Mouse (Mus musculus) G1E-ER4 (cell line): Measurements from ENCODE around the gene Kcna1. TPM values are rescaled to one million over a fixed set of nuclear protein-coding genes. Genes with fewer than 3 reads are reported as not detected.

Experiments
- GATA1 ChIP-seq: IDR thresholded peaks from one replicate; pipeline ENCODE4 v1.8.0; 2012; ENCODE audit warnings: low read length, inconsistent platforms
- polyA plus RNA-seq: library from polyadenylated mRNA; stranded (reverse); fragments of >175 nt; gene quantifications from 2 replicates; pipeline ENCODE4 v1.2.3, GENCODE M21; 2012

Kcna1 gene
- polyA plus RNA-seq, 1 experiment: not detected

GRCm38 (mm10) chr6:126618455-126618854 is 27.7 kb downstream of the Kcna1 start:
- no peak for TF ChIP-seq GATA1

- TF ChIP-seq GATA1: no peak
These were observed 35.4 kb downstream of the Kcna1 start for GRCm38 (mm10) chr6:126610746-126611145.

GRCm38 (mm10) chr6:126609193-126609947 is 36.8 kb downstream of the Kcna1 start:
- TF ChIP-seq GATA1: no peak

GRCm38 (mm10) chr6:126601843-126602326 is 44.3 kb downstream of the Kcna1 start:
- TF ChIP-seq GATA1: no peak

GRCm38 (mm10) chr6:126599201-126599995 is 46.8 kb downstream of the Kcna1 start:
- no peak for TF ChIP-seq GATA1

GRCm38 (mm10) chr6:126597741-126598140 is 48.4 kb downstream of the Kcna1 start:
- no peak for TF ChIP-seq GATA1

GRCm38 (mm10) chr6:126595805-126596629 is 50.2 kb downstream of the Kcna1 start:
- TF ChIP-seq GATA1: no peak

GRCm38 (mm10) chr6:126595130-126595529 is 51.1 kb downstream of the Kcna1 start:
- TF ChIP-seq GATA1: no peak

- TF ChIP-seq GATA1: no peak
These were observed 51.8 kb downstream of the Kcna1 start for GRCm38 (mm10) chr6:126594365-126594764.

- TF ChIP-seq GATA1: no peak
These were observed 52.8 kb downstream of the Kcna1 start for GRCm38 (mm10) chr6:126593336-126593735.

Other genes starting within 250 kb of the Kcna1 start
- gene Kcna5, start 111.0 kb downstream of the Kcna1 start, polyA plus RNA-seq: not detected in 2 replicates
- gene Kcna6, start 94.3 kb upstream of the Kcna1 start, polyA plus RNA-seq: not detected in 2 replicates
- 4.4 and 5.1 TPM in 2 replicates for gene Ndufa9, start 202.8 kb upstream of the Kcna1 start, polyA plus RNA-seq
- not detected in 2 replicates for gene Akap3, start 206.7 kb upstream of the Kcna1 start, polyA plus RNA-seq